Mouse (Mus musculus): ENCODE data around the gene Cct4. TPM values are rescaled to one million over a fixed set of nuclear protein-coding genes. Genes with fewer than 3 reads are reported as not detected.
A peak's percentile ranks its signal among the peaks of the same experiment; 100 is the strongest.

Gene Cct4
- total and polyA plus RNA-seq, 3 experiments: 482 to 874 (median 569) TPM

GRCm38 (mm10) chr11:22957791-22958374 is 32.4 kb upstream of the Cct4 start:
- dilution Hi-C loops (cut with MboI; ENCODE audit: extremely low pct_ligation_motif_present, extremely low pct_unique_long_range_greater_than_20kb, low sequenced_read_pairs): no loop called here

GRCm38 (mm10) chr11:22962101-22962500 is 28.2 kb upstream of the Cct4 start:
- TF ChIP-seq ELF1 (IDR thresholded peaks at IDR 0.05; ENCODE audit: low read depth, low read length): no peak
- no peak for TF ChIP-seq IRF4 (IDR thresholded peaks at IDR 0.05; ENCODE audit: low read depth, low read length)
- TF ChIP-seq MAZ (IDR thresholded peaks at IDR 0.05; ENCODE audit: low read depth, low read length): no peak
- TF ChIP-seq MXI1 (IDR thresholded peaks at IDR 0.05; ENCODE audit: low read depth, low read length): no peak
- TF ChIP-seq KAT2A (IDR thresholded peaks at IDR 0.05; ENCODE audit: insufficient replicate concordance, low read length): no peak
- no peak for TF ChIP-seq ZC3H11A (IDR thresholded peaks at IDR 0.05; ENCODE audit: low read depth, low read length)
- TF ChIP-seq POLR2A (IDR thresholded peaks at IDR 0.05; ENCODE audit: low read depth, low read length): no peak
- TF ChIP-seq CHD2 (IDR thresholded peaks at IDR 0.05; ENCODE audit: low read length): no peak
- no peak for TF ChIP-seq CHD1 (IDR thresholded peaks at IDR 0.05; ENCODE audit: low read depth, low read length)
- TF ChIP-seq TBP (conservative IDR thresholded peaks at IDR 0.05; ENCODE audit: low read depth, low read length): no peak
- no peak for TF ChIP-seq BHLHE40 (IDR thresholded peaks at IDR 0.05; ENCODE audit: low read depth, low read length)
- no peak for TF ChIP-seq SMC3 (IDR thresholded peaks at IDR 0.05; ENCODE audit: low read depth, low read length)
- TF ChIP-seq PAX5 (IDR thresholded peaks at IDR 0.05; ENCODE audit: low read length): no peak
- no peak for TF ChIP-seq RCOR1 (conservative IDR thresholded peaks at IDR 0.05; ENCODE audit: low read depth, low read length)
- TF ChIP-seq RAD21 (IDR thresholded peaks at IDR 0.05; ENCODE audit: low read depth, low read length): no peak
- no peak for TF ChIP-seq MYC (IDR thresholded peaks at IDR 0.05; ENCODE audit: low read depth, low read length)
- no peak for TF ChIP-seq JUN (IDR thresholded peaks at IDR 0.05; ENCODE audit: insufficient read depth, low read depth, low read length)
- H3K9ac ChIP-seq (ENCODE audit: insufficient read depth, low read depth): no peak overlapping the region
- no peaks in the 10 kb centered on the region for H3K27me3 ChIP-seq (replicated peaks)
- no peak overlapping the region for H3K4me3 ChIP-seq (replicated peaks in 1 of 3; ENCODE audit: low read depth in 2 of 3, low read length in 2 of 3, poor library complexity in 1 of 3)
- H3K9me3 ChIP-seq (replicated peaks; ENCODE audit: low read length): peaks cover 5% of the 10 kb centered on the region
- peaks cover 3 to 4% of the 10 kb centered on the region in 2 experiments for H3K4me1 ChIP-seq (ENCODE audit: control insufficient read depth in 1 of 2, insufficient read depth in 2 of 2)
- peaks cover 4 to 23% of the 10 kb centered on the region in 2 experiments for H3K36me3 ChIP-seq (replicated peaks in 1 of 2; ENCODE audit: control insufficient read depth in 1 of 2, insufficient read depth in 1 of 2, low read length in 1 of 2)
- dilution Hi-C loops (cut with MboI; ENCODE audit: extremely low pct_ligation_motif_present, extremely low pct_unique_long_range_greater_than_20kb, low sequenced_read_pairs) (no loop called here), in situ Hi-C loops (cut with MboI; ENCODE audit: low pct_ligation_motif_present, low pct_unique_long_range_greater_than_20kb, low sequenced_read_pairs) (no loop called here)
- no peaks in the 10 kb centered on the region; the same call in 1 of the 2 replicates for H3K79me2 ChIP-seq (replicated peaks; ENCODE audit: control insufficient read depth, extremely low read depth, insufficient read depth, poor library complexity, severe bottlenecking)
- DNase-seq (ENCODE audit: extremely low read depth): no peak
- no peak overlapping the region for H3K27ac ChIP-seq (ENCODE audit: insufficient read depth, low read depth)
- H3K4me2 ChIP-seq (ENCODE audit: insufficient read depth, low read depth, poor library complexity, severe bottlenecking): no peak overlapping the region

More at GRCm38 (mm10) chr11:22957791-22958374, 32.4 kb upstream of the Cct4 start:
- Histone ChIP-seq H3K27ac (ENCODE audit: insufficient read depth, low read depth) (no peak overlapping the region), H3K36me3 (replicated peaks in 1 of 2; ENCODE audit: control insufficient read depth in 1 of 2, insufficient read depth in 1 of 2, low read length in 1 of 2) (peaks cover 0 to 30% of the 10 kb centered on the region in 2 experiments), H3K4me1 (ENCODE audit: control insufficient read depth in 1 of 2, insufficient read depth in 2 of 2) (peaks cover 7 to 35% of the 10 kb centered on the region in 2 experiments; a peak in 3 of 4 replicates), H3K4me2 (ENCODE audit: insufficient read depth, low read depth, poor library complexity, severe bottlenecking) (no peak overlapping the region), H3K9ac (ENCODE audit: insufficient read depth, low read depth) (no peak overlapping the region), H3K79me2 (replicated peaks; ENCODE audit: control insufficient read depth, extremely low read depth, insufficient read depth, poor library complexity, severe bottlenecking) (peaks cover 2% of the 10 kb centered on the region; the same call in 1 of the 2 replicates), H3K4me3 (replicated peaks in 1 of 3; ENCODE audit: low read depth in 2 of 3, low read length in 2 of 3, poor library complexity in 1 of 3) (no peak overlapping the region), H3K27me3 (replicated peaks) (no peaks in the 10 kb centered on the region), H3K9me3 (replicated peaks; ENCODE audit: low read length) (no peaks in the 10 kb centered on the region)
- TF ChIP-seq MAFK (IDR thresholded peaks at IDR 0.05; ENCODE audit: insufficient replicate concordance, low read length) (no peak), CTCF (conservative IDR thresholded peaks at IDR 0.05 in 1 of 2, IDR thresholded peaks at IDR 0.05 in 1 of 2; ENCODE audit: low read depth in 2 of 2, low read length in 2 of 2) (peak; percentile 39 to 76), MYC (IDR thresholded peaks at IDR 0.05; ENCODE audit: low read depth, low read length) (no peak), UBTF (IDR thresholded peaks at IDR 0.05; ENCODE audit: low read depth, low read length) (no peak), NELFE (IDR thresholded peaks at IDR 0.05; ENCODE audit: low read depth, low read length) (no peak), ZKSCAN1 (IDR thresholded peaks at IDR 0.05; ENCODE audit: borderline replicate concordance, low read depth, low read length) (no peak), RAD21 (IDR thresholded peaks at IDR 0.05; ENCODE audit: low read depth, low read length) (peak; percentile 81), BHLHE40 (IDR thresholded peaks at IDR 0.05; ENCODE audit: low read depth, low read length) (no peak), NRF1 (IDR thresholded peaks at IDR 0.05; ENCODE audit: low read depth, low read length) (no peak), PAX5 (IDR thresholded peaks at IDR 0.05; ENCODE audit: low read length) (no peak), MXI1 (IDR thresholded peaks at IDR 0.05; ENCODE audit: low read depth, low read length) (no peak), ZC3H11A (IDR thresholded peaks at IDR 0.05; ENCODE audit: low read depth, low read length) (peak; percentile 61), KAT2A (IDR thresholded peaks at IDR 0.05; ENCODE audit: insufficient replicate concordance, low read length) (no peak), TCF12 (IDR thresholded peaks at IDR 0.05; ENCODE audit: low read depth, low read length) (no peak), ZNF384 (IDR thresholded peaks at IDR 0.05; ENCODE audit: low read depth, low read length) (peak; percentile 93), USF1 (IDR thresholded peaks at IDR 0.05; ENCODE audit: low read depth, low read length) (no peak), POLR2A (IDR thresholded peaks at IDR 0.05; ENCODE audit: low read depth, low read length) (no peak), MAX (IDR thresholded peaks at IDR 0.05; ENCODE audit: low read length) (no peak), SIN3A (IDR thresholded peaks at IDR 0.05; ENCODE audit: low read length) (no peak), TBP (conservative IDR thresholded peaks at IDR 0.05; ENCODE audit: low read depth, low read length) (no peak), ZMIZ1 (IDR thresholded peaks at IDR 0.05; ENCODE audit: low read depth, low read length) (no peak), IRF4 (IDR thresholded peaks at IDR 0.05; ENCODE audit: low read depth, low read length) (no peak), ETS1 (conservative IDR thresholded peaks at IDR 0.05; ENCODE audit: low read depth, low read length) (no peak), SMC3 (IDR thresholded peaks at IDR 0.05; ENCODE audit: low read depth, low read length) (peak; percentile 83), POLR2AphosphoS2 (IDR thresholded peaks at IDR 0.05; ENCODE audit: low read depth, low read length) (no peak), RCOR1 (conservative IDR thresholded peaks at IDR 0.05; ENCODE audit: low read depth, low read length) (no peak)
- DNase-seq (ENCODE audit: extremely low read depth): no peak
- in situ Hi-C loops (cut with MboI; ENCODE audit: low pct_ligation_motif_present, low pct_unique_long_range_greater_than_20kb, low sequenced_read_pairs): loop anchor here (5.0 to 10.0 kb wide), 2 partner anchors 326 to 733 kb away; no protein-coding TSS in a partner anchor
